Mouse (Mus musculus) urinary bladder, postnatal 25 days (tissue): ENCODE measurements around the gene Ptprm.

Source experiments
- DNase-seq: peaks from one replicate; pipeline ENCODE4 v3.0.0; 2022; ENCODE audit warnings: low spot score

The Ptprm gene

DNA sequence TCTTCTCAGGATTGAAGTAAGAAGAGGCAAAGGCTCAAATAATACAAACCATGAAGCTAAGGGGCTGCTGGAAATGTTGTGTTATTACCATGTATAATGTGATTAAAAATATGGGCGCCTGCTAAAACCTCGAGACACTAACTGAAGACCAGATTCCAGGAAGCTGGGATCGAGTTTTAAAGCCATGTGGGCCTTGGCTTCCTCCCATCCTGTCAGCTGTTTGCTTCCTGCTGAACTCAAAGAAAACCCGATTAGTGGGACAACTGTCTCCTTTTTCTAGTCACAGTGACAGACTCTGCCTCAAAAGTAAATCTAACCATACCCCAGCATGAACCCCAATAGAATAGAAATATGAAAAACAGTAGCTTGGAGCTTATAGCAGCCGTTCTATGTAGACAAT, 374.3 kb downstream of the Ptprm start:
- DNase-seq, result no peak

DNA sequence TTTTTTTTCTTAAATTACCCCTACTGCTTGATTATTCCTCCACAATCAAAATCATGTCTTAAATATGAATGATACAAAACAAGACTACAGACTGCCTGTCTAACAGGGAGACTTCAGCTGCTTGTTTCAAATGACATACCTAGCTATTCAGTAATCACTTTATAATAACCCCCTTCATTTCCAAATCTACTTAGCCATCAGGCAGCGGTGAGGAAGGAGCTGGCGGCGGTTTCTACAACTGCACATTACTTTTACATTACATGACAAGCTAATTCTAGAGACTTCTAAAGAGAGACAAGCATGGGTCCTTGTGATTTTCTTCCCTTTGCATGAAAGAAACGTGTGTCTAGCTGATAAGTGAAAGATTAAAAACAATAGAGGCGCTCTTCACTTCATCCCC, 377.8 kb downstream of the Ptprm start:
- no peak for DNase-seq

DNA sequence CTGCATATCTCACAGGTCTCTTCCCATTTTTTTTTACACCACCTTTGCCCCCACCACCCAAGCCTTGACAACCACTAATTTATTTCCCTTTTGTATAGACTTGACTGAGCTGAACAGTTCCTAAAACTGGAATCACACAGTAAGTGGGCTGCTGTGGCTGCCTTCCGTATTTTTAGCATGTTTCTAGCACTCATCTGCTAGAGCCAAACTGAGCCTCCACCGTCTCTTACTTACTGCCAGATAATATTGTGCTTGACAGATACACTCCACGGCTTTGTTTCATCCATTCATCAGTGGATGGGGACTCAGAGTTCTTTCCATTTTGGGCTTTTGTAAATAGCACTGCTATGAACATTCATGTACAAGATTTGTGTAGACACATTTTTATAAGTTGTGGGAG, 381.3 kb downstream of the Ptprm start:
- DNase-seq, result no peak

DNA sequence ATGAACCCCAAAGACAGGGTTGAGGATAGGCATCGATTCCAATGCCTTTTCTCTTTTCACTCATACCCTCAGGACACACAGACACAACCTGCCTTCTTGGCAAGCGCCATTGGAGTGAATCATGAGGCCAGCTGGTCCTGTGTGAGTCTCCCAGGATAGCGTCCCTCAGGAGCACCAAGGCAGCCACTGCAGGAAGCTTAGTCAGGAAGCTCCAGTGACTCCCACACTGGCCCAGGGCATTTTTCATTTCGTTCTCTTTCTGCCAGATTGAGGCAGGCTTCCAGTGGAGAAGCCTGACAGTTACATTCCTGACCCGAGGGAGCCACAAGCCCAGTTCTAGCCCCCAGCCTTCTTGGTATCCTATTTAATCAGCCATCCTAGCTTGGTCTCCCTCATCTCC, 393.3 kb downstream of the Ptprm start:
- no peak for DNase-seq

DNA sequence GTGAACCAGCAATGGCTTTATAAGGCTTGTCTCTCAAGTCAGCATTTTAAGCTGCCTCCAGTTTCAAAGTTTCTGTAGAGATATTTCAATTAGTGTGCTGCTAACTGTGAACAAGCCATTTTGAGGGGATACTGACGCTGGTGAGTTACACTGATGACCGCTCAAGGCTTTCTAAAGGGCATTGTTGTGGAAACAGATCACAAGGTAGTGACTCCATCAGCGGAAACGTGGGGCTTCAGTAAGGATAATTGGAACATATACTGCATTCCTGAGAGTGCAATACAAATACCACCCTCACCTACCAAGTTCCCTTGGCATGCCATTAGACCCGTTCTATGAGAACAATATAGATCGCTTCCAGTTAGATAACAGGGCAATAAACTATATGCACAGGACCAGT, 393.7 kb downstream of the Ptprm start:
- no peak for DNase-seq

DNA sequence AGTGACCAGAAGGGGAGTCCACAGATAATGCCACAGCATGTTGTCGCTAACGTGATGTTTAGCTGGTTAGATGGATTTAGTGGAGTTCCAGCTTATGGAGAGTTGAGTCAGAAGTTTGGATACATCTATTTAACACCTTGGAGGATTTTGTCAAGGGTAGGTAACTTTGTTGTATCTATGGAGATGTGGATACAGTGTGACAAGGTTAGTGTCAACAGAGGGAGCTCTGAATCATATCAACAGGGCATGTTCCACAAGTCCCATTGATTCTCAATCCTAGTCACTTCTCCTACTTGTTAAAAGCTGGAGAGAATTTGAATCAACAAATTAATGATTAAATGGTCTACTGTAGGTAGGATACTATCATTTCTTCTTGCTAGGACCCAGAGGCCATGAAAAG, 394.4 kb downstream of the Ptprm start:
- no peak for DNase-seq

DNA sequence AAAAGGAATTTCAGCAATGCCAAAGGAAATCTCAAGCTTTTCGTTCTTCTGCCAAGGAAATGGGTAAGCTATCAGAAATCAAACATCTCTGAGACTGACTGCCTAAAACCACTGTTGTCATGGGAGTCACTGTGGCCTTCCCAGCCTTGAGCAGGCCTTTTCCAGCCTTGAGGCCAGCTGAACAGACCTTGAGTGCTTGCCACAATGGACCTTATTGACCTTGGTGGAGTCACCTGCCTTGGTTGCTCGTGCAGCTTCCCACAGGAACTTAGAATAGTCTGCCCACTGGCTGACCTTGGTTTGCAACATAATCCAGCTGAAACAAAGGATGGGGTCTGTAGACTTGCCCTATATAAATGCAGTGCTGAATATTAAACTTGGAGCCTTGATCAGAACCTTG, 395.5 kb downstream of the Ptprm start:
- DNase-seq, result no peak

DNA sequence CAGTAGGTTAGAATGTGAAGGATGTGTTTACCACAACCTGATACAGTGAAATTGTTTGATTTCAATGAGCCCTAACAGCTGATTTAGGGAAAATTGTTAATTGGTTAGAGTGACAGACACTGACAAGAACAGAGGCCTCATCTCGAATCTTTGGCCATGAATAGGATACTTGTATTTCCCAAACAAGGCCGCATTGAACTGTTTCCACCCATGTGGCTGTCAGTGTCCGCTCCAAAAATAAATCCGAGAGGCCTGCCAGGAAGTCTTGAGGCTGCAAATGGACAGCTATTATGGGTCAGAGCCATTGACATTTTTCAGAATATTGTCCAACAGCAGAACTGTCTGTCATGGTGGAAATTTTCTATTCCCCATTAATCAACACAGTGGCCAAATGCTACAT, 409.8 kb downstream of the Ptprm start:
- DNase-seq, result no peak

DNA sequence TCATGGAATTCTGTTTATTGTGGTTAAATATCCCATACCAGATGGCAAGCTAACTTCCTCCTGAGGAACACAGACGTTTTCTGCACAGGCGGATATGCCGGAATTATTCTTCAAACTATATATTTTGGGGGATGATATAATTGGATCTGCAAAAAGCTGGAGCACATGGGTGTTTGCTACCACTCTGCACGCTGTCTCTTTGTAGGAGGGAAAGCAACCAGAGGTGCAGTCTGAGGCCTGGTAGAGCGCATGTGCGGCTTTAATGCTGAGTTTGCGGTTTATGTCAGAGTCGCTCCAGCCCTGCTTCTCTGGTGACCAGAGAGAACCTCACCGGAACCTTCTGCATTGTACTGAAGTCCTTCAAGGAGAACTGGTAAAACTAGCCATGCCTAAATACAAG, 410.7 kb downstream of the Ptprm start:
- DNase-seq, result no peak

DNA sequence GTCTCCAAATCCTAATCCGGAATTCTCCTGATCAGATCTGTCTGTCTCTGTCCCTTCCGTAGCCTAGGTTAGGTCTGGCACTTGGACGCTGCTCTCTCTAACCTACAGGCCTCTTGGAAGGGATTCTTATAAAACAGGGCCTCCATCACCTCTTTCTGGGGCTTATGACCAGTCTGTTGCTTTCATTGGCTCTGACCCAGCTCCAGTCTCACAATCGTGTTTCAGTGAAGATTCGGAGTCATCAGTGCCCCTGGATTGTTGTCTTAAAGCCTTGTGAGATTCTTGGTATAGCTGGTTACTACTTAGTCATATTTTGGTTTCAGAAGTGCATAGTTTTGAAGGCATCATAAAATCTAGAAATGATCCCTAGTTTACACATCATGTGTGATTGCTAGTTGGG, 428.6 kb downstream of the Ptprm start:
- DNase-seq, result no peak

DNA sequence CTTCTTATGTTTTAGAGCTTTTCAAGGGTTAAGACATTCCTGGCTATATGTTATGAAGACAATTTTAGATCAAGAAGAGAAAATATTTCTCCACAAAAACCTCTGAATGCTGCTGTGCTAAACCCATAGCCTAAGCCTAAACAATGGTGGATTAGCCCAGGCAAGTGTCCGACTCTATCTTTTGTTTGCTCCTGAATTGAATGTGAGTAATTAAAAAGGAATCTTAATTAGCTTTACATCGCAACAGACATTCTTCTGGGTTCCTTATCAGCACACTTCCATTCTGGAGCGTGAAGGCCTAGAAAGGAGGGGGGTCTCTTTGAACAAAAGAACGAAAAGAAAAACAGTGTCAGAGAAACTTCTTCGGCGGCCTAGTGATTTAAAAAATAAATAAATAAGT, 439.6 kb downstream of the Ptprm start:
- no peak for DNase-seq

DNA sequence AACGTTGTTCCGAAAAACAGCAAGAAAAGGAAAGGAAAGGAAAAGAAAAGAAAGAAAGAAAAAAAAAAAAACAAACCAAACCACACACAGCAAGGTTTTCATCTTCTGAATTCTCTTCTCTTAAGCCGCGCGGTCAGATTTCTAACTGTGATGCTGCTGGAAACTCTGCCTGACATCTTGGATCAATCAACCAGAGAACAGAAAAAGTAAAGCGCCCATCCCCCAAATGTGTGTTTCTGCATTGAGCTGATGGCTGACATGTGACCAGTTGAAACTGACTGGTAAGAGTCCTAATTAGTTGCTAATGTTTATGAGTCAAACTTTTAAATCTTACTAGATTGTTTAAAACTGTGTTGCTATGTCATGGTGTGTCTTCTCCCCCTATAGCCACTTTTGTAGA, 441.7 kb downstream of the Ptprm start:
- no peak for DNase-seq

DNA sequence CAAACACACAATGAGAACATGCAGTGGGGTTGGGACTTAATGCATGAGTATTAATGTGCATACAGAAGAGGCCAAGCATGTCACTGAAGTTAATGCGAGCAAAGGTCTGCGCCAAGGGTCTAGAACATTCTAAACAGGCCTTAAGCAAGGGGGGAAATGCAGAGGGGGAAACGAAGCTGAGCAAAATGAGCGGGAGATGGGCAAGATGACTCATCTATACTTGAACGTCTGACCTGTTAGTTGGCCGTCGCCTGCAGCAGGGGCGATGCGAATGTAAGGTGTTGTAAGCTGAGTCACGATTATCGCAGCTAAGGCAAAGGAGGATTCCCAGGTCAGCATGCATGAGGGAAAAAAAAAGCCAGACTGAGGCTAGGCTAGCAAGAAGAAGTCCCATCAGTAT, 442.1 kb downstream of the Ptprm start:
- no peak for DNase-seq

DNA sequence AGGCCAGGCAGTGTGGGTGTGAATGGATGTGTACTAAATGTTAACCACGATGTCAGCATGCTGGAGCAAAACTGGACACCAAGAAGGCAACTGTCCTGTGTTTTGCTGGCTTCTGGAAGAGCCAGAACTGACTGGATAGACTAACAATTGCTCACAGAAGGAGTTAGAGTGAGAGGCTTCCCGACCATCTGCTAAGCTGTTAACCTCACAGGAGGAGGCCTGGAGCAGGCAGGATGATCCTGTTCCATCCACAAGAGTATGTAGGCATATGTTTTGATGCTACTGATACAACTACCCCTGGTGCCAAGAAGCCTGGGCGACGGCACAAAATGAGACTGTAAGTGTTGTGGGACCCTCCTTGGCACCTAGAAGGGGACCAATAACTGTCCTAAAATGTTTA, 444.4 kb downstream of the Ptprm start:
- no peak for DNase-seq

DNA sequence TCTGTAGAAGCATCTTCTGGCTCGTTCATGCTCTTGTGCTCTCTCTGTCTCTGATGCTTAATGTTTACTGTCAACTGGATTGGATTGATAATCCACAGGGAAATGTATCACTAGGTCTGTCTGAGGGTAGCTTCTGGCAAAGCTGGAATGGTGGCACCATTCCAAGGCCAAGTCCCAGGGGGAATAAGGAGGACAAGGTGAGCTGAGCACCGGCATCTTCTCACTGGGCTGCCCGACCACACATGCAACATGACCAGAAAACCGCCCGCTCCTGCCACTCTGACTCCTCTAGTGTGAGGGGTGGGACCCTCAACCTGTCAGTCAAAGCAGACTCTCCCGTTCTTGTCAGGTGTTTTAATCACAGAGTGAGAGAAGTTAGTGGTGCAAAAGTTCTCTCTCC, 445.3 kb downstream of the Ptprm start:
- no peak for DNase-seq

DNA sequence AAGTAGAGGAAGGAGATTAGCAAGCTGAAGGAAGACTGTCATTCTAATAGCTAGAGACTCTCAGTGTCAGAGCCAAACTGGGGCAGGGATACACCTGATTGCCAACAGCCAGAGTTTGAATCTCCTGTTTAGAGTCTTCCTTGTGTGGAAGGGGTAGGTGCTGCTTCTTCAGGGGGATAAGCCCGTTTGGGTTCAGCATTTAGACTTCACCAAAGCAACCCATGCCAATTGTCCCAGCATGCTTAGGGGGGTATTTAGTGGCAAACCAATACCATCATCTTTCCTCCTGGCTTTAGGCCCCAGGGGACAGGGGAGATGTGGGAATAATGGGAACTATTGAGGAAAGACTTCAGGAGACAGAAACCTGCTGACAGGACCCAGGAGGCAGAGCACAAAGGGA, 460.1 kb downstream of the Ptprm start:
- DNase-seq, result no peak

DNA sequence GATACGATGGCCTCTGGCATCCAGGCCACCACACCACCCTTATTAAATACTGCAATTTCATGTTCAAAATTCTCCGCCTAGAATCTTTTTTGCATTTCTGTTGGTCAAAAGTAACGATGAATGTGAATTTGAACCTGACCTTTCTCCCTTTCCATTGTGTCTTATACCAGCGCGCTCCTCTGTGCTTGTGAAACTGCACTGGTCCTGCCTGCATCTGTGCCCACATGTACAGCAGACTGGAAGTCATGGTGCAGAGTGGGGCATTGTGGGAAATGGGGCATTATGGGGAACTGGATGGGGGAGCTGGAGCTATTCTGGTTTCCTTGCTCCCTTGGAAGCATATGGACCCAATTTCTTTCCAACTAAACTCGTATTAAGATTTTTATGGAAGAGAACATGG, 462.3 kb downstream of the Ptprm start:
- DNase-seq, result no peak

DNA sequence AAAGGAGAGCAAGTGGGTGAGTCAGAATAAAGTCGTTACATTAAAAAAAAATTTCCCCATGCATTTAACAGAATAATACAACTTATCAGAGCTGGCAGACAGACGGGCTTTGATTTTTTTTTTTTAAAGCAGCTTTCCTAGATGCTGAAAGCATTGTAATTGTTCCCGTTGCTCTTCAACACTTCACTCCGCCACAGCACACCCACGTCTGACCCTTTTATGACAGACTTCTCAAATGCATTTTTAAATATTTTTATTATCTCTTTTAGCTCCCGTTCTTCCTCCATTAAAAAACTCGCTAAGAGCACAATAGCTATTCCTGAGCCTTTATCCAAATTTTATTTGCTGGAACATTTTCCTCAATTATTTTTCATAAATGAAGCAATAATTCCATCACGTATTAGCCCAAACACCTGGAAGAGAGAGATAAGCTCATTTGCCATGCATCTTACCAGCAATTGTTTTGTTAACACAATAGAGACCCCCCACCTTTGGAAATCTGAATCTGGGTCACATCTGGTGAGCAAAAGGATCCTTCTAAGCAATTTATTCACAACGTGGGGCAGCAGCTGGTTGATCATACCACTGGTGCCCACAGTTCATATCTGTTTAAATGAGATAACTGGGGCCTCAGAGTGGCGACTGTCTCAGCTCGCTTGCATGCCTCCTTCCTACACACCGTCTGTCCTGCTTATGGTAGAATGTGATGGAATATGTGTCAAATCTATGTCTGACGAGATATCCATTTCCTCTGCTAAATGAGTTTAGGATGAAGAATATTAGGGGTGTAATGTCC, 463.0 kb downstream of the Ptprm start:
- no peak for DNase-seq

DNA sequence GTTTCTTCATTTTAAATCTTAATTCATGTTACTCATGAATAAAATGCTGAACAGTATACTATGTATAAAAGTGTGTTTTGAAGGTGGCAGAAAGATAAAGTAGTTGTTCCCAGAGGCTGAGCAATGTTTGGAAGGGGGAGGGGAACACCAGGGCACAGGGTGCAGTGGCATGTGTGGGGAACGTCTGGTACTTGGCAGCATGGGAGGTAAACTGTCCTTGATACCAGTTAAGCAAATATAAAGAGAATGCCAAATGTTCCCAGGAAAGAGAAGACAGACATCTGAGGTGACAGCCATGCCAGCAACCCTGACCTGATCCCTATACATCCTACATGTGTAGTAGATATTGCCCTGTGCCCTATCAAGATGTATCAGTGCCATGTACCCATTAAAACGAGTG, 472.0 kb downstream of the Ptprm start:
- no peak for DNase-seq

DNA sequence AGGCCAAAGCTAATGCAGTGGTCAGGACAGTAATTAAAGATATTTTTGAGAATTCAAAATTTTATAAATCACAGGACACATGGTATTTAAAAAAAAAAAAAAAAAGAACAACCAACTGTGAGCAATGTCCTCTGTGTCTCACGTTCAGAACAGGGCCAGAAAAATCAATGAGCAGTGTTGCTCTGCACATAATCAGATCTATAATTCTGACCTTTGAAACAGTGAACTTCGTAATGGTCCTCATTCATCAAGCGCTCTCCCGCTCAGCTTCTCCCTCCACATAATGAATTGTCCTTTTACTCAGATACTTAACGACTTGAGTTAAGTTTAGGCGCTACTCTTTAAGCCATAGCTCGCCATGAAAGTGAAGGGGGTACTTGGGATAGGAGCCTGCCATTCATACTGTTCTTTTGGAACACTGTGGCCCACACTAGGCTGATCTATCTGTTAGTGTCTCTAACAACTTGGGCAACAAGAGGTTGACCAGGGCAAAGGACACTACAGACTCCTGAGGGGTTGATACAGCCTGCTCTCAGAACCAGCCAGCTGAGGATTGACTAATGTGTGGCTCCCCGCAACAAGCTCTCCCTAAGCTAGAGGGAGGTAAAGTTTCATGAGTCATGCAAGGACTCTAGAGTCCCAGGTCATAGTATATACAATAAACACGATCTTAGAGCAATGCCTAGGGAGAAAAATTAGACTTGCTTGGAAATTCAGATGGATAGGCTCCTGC, 473.1 kb downstream of the Ptprm start:
- DNase-seq, result no peak

DNA sequence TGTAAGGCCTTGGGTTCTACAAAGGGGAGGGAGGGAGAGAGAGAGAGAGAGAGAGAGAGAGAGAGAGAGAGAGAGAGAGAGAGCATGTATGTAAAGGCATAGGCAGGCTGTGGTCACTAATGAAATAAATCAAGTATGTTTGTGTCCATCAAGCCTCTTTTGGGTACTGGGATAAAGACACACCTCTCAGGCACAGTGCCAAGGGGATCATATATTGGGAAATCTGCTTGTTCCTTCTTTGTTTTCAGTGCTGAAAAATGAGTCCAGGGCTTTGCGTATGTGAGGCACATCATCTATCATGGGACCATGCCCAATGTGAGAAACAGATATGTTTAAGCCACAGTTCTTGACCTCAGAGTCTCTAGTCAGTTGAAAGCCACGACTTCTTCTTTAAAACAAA, 475.1 kb downstream of the Ptprm start:
- no peak for DNase-seq

DNA sequence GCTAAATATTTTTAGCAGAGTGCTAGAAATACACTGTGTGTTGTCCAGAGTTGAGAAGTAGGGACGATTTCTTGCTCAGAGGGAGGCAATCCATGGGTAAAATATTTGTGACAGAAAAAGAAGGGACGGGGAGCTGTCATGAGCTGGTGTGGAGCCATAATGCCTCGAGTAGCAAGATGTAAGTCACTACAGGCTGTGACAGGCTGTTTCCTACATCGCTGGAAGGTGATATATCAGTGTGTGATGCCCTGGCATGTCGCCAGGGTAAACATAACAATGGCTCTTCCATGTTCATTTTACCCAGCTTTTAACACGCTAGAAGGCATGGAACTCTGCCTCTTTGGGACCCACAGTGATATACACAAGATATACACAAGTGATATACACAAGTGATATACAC, 476.7 kb downstream of the Ptprm start:
- no peak for DNase-seq

DNA sequence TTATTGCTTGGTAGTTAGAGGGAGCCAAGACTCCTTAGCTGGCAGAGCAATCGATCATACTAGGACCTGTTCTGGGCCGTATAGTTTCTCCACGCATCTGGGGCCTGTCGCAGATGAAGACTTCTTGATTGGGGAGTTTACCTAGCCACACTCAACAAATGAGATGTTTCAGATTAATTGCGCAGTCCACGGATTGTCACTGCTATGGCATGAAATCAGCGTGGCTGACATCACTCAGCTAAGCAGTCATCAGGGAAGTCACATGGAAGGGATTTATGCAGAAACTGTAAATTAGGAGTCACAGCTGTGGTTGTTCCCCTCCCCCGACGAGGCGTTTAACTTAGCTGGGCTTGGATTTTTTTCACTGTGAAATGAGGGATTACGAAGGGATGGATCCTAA, 479.4 kb downstream of the Ptprm start:
- no peak for DNase-seq

DNA sequence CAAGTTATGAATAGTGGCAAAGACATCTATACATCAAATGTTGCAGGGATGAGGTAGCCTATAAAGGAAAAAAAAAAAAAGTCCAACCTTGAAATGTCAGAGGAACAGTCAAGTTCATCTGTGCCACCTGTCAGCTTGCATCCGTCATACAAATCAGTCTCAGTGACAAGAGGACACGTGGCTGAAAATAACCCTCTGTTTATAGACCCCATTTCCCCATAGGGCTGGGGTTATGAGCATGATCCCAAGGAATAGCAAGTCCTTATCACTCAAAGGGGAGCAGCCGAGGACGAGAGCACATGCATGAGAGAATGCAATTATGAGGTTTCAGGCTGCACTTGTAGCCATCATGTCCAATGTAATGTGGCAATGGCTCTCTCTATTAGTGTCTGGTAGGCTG, 482.9 kb downstream of the Ptprm start:
- no peak for DNase-seq
